In the genomic region with DNA sequence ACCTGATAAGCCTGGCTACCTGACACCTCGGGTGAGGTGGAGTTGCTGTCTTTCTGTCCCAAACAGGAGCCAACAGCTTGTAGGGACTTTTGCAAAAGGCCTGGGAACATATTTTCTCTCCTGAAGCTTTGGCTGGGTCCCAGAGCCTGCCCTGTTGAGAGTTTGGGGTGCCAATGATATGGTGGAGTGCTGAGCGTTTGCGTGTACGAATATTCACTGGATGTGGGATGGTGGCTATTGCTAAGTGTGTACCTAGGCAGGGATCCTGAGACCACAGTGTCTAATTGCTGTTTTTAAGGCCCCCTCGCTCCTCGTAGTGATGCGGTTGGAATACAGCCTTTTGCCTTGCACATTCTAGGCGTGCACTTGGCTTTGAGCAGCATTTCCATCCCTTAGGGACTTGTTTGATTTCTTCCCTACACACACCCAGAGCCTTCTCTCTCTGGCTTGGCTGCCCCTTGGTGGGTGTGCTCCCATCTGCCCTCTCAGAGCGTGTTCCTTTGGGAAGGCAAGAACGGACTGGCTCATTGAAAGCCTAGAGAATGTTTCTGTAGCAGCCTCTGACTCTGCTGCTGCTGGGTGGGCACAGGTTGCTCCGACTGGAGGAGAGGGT, we compare ENCODE assay signal across 8 mouse cellular contexts. TPM values are rescaled to one million over a fixed set of nuclear protein-coding genes. Genes with fewer than 3 reads are reported as not detected.
A peak's percentile ranks its signal among the peaks of the same experiment; 100 is the strongest.
DNase-seq lines count a peak whose midpoint lies in the region; ATAC-seq and TF ChIP-seq lines count a peak whose summit lies in the region.

No protein-coding gene starts in this region.

- no peaks in the 10 kb centered on the region for H3K36me3 ChIP-seq in liver, adult 2 months (ENCODE audit: control insufficient read depth, insufficient read depth, low read length)
- no peaks in the 10 kb centered on the region for H3K36me3 ChIP-seq in embryonic facial prominence, embryonic 11.5 days (replicated peaks; ENCODE audit: control insufficient read depth, insufficient read depth, low read depth, low read length)
- no peaks in the 10 kb centered on the region for H3K36me3 ChIP-seq in hindbrain, embryonic 10.5 days
- no peaks in the 10 kb centered on the region for H3K36me3 ChIP-seq in midbrain, embryonic 11.5 days (ENCODE audit: control insufficient read depth, insufficient read depth, low read length)

- peak overlapping the region; percentile 57; the same call in 1 of the 2 replicates for H3K27ac ChIP-seq in liver, adult 2 months (replicated peaks; ENCODE audit: insufficient read depth, low read depth, low read length)
- no peak overlapping the region for H3K27ac ChIP-seq in embryonic facial prominence, embryonic 11.5 days (replicated peaks; ENCODE audit: low read depth, low read length)
- peak overlapping the region; percentile 88 for H3K27ac ChIP-seq in hindbrain, embryonic 10.5 days
- H3K27ac ChIP-seq in midbrain, embryonic 11.5 days (ENCODE audit: low read depth, low read length) = no peak overlapping the region

- no peaks in the 10 kb centered on the region for H3K27me3 ChIP-seq in liver, adult 2 months (ENCODE audit: control insufficient read depth, insufficient read depth, low read length)
- H3K27me3 ChIP-seq in embryonic facial prominence, embryonic 11.5 days (ENCODE audit: control insufficient read depth, insufficient read depth, low read length) = peaks cover 21% of the 10 kb centered on the region
- H3K27me3 ChIP-seq in hindbrain, embryonic 10.5 days (ENCODE audit: insufficient read depth, poor library complexity, severe bottlenecking) = peaks cover 63% of the 10 kb centered on the region
- H3K27me3 ChIP-seq in midbrain, embryonic 11.5 days (ENCODE audit: control insufficient read depth, insufficient read depth, low read length) = peaks cover 32% of the 10 kb centered on the region

- no peak for DNase-seq in liver, adult 2 months (ENCODE audit: extremely low read depth, low read depth, low spot score)
- no peak for DNase-seq in liver
- DNase-seq in embryonic facial prominence, embryonic 11.5 days (ENCODE audit: low spot score) = no peak
- DNase-seq in hindbrain, embryonic 10.5 days (ENCODE audit: low spot score) = no peak
- DNase-seq in midbrain, embryonic 11.5 days (ENCODE audit: low spot score, missing footprints) = peak; percentile 91
- DNase-seq in frontal cortex, adult 2 months (ENCODE audit: extremely low spot score in 1 of 2, low spot score in 1 of 2) = no peak
- DNase-seq in left cerebral cortex, adult 8-10 months (ENCODE audit: low spot score in 2 of 2) = no peak
- DNase-seq in left cerebral cortex, postnatal 14 days (ENCODE audit: low spot score in 2 of 2) = no peak

- H3K9me3 ChIP-seq in embryonic facial prominence, embryonic 11.5 days (replicated peaks; ENCODE audit: control insufficient read depth, low read length) = no peaks in the 10 kb centered on the region
- no peaks in the 10 kb centered on the region for H3K9me3 ChIP-seq in hindbrain, embryonic 10.5 days
- H3K9me3 ChIP-seq in midbrain, embryonic 11.5 days (ENCODE audit: control insufficient read depth, low read length) = no peaks in the 10 kb centered on the region

- peak overlapping the region; percentile 92 for H3K4me2 ChIP-seq in embryonic facial prominence, embryonic 11.5 days (ENCODE audit: low read depth, low read length)
- peak overlapping the region; percentile 83 for H3K4me2 ChIP-seq in midbrain, embryonic 11.5 days

- WGBS in liver, adult 2 months = 68% methylated on average over 11 of the region's 11 CpGs
- 41% methylated on average over 11 of the region's 11 CpGs for WGBS in embryonic facial prominence, embryonic 11.5 days
- 42% methylated on average over 11 of the region's 11 CpGs for WGBS in hindbrain, embryonic 10.5 days
- WGBS in midbrain, embryonic 11.5 days = 51% methylated on average over 11 of the region's 11 CpGs

- H3K4me3 ChIP-seq in liver, adult 2 months (ENCODE audit: insufficient read depth, low read depth, low read length) = peak overlapping the region; percentile 81
- peak overlapping the region; percentile 79 for H3K4me3 ChIP-seq in embryonic facial prominence, embryonic 11.5 days (ENCODE audit: low read depth, low read length)
- H3K4me3 ChIP-seq in hindbrain, embryonic 10.5 days = peak overlapping the region; percentile 87
- peak overlapping the region; percentile 66 for H3K4me3 ChIP-seq in midbrain, embryonic 11.5 days (ENCODE audit: low read depth, low read length)

- no peaks in the 10 kb centered on the region for H3K79me2 ChIP-seq in liver, adult 2 months (ENCODE audit: control insufficient read depth, insufficient read depth, low read length)

- intact Hi-C loops in left cerebral cortex, postnatal 14 days (cut with DNase I) = no loop called here

- TF ChIP-seq POLR2A in liver, adult 2 months (IDR thresholded peaks at IDR 0.05; ENCODE audit: extremely low read depth, insufficient read depth, low read length) = no peak

- H3K4me1 ChIP-seq in liver, adult 2 months (ENCODE audit: control insufficient read depth, insufficient read depth, low read length) = peaks cover 13% of the 10 kb centered on the region
- no peaks in the 10 kb centered on the region; the same call in 1 of the 2 replicates for H3K4me1 ChIP-seq in embryonic facial prominence, embryonic 11.5 days (ENCODE audit: control insufficient read depth, insufficient read depth, low read length)
- H3K4me1 ChIP-seq in hindbrain, embryonic 10.5 days (replicated peaks) = peaks cover 47% of the 10 kb centered on the region
- H3K4me1 ChIP-seq in midbrain, embryonic 11.5 days (ENCODE audit: control insufficient read depth, insufficient read depth, low read length) = peaks cover 11% of the 10 kb centered on the region; the same call in 1 of the 2 replicates

- no peak for ATAC-seq in embryonic facial prominence, embryonic 11.5 days (replicated peaks; ENCODE audit: insufficient number of reproducible peaks, low FRiP score, low TSS enrichment, low read depth)
- no peak for ATAC-seq in midbrain, embryonic 11.5 days (ENCODE audit: low FRiP score)

- H3K9ac ChIP-seq in liver, adult 2 months (ENCODE audit: low read depth, low read length) = peak overlapping the region; percentile 78
- no peak overlapping the region for H3K9ac ChIP-seq in embryonic facial prominence, embryonic 11.5 days (replicated peaks; ENCODE audit: low read length)
- H3K9ac ChIP-seq in midbrain, embryonic 11.5 days (ENCODE audit: low read length) = no peak overlapping the region

- TF ChIP-seq CTCF in liver, adult 2 months (IDR thresholded peaks at IDR 0.05; ENCODE audit: low read depth, low read length) = no peak

RNA-seq across cellular contexts. Expression of gene Tmem63a, which starts 1.0 kb away (rescaled TPM):
- 9.5 and 12.8 TPM in 2 replicates for total RNA-seq in liver, adult 2 months (2014; rRNA removed)
- polyA plus RNA-seq in liver, adult 2 months (2012; rRNA removed) = 14.6 and 15.8 TPM in 2 replicates
- polyA plus RNA-seq in embryonic facial prominence, embryonic 11.5 days (2014; fragmentation: Nextera tagmentation; extraction: Ambion mirVana) = 3.1 TPM in 2 replicates
- 3.0 and 3.4 TPM in 2 replicates for polyA plus RNA-seq in hindbrain, embryonic 10.5 days (2016; fragmentation: Nextera tagmentation; extraction: Ambion mirVana)
- polyA plus RNA-seq in midbrain, embryonic 11.5 days (2014; fragmentation: Nextera tagmentation; extraction: Ambion mirVana) = 2.4 and 2.5 TPM in 2 replicates
- 29.6 and 30.2 TPM in 2 replicates for polyA plus RNA-seq in frontal cortex, adult 2 months (2012; rRNA removed)
- 10 to 100 TPM; 26.8 to 31.9 (median 30.4) TPM for total RNA-seq in left cerebral cortex, adult 8-10 months (2022)
- 1 to 10 TPM; 8.8 to 9.3 TPM for total RNA-seq in left cerebral cortex, postnatal 14 days (2021)

RNA-seq across cellular contexts. Expression of gene Lefty1, which starts 8.3 kb away (rescaled TPM):
- 1.8 and 1.9 TPM in 2 replicates for total RNA-seq in liver, adult 2 months (2014; rRNA removed)
- polyA plus RNA-seq in liver, adult 2 months (2012; rRNA removed) = 1.4 TPM in 2 replicates
- 0.33 and 0.38 TPM in 2 replicates for polyA plus RNA-seq in embryonic facial prominence, embryonic 11.5 days (2014; fragmentation: Nextera tagmentation; extraction: Ambion mirVana)
- polyA plus RNA-seq in hindbrain, embryonic 10.5 days (2016; fragmentation: Nextera tagmentation; extraction: Ambion mirVana) = 0.71 and 0.78 TPM in 2 replicates
- 0.51 and 1.1 TPM in 2 replicates for polyA plus RNA-seq in midbrain, embryonic 11.5 days (2014; fragmentation: Nextera tagmentation; extraction: Ambion mirVana)
- polyA plus RNA-seq in frontal cortex, adult 2 months (2012; rRNA removed) = 1.8 and 4.3 TPM in 2 replicates
- total RNA-seq in left cerebral cortex, adult 8-10 months (2022) = under 1 TPM; 0.22 to 0.70 (median 0.49) TPM
- total RNA-seq in left cerebral cortex, postnatal 14 days (2021) = 1 to 10 TPM in 1 of 2 experiments, under 1 TPM in 1; 0.37 to 1.9 TPM

RNA-seq across cellular contexts. Expression of gene Pycr2, which starts 39.0 kb away (rescaled TPM):
- total RNA-seq in liver, adult 2 months (2014; rRNA removed) = 5.7 and 6.4 TPM in 2 replicates
- polyA plus RNA-seq in liver, adult 2 months (2012; rRNA removed) = 7.8 and 8.5 TPM in 2 replicates
- 92.7 and 106 TPM in 2 replicates for polyA plus RNA-seq in embryonic facial prominence, embryonic 11.5 days (2014; fragmentation: Nextera tagmentation; extraction: Ambion mirVana)
- 125 and 138 TPM in 2 replicates for polyA plus RNA-seq in hindbrain, embryonic 10.5 days (2016; fragmentation: Nextera tagmentation; extraction: Ambion mirVana)
- 85.4 and 97.9 TPM in 2 replicates for polyA plus RNA-seq in midbrain, embryonic 11.5 days (2014; fragmentation: Nextera tagmentation; extraction: Ambion mirVana)
- polyA plus RNA-seq in frontal cortex, adult 2 months (2012; rRNA removed) = 35.6 and 39.2 TPM in 2 replicates
- total RNA-seq in left cerebral cortex, adult 8-10 months (2022) = 10 to 100 TPM; 26.3 to 29.3 (median 28.5) TPM
- total RNA-seq in left cerebral cortex, postnatal 14 days (2021) = 10 to 100 TPM; 29.3 to 30.6 TPM

RNA-seq across cellular contexts. Expression of gene Lefty2, which starts 50.2 kb away (rescaled TPM):
- not detected in 2 replicates for total RNA-seq in liver, adult 2 months (2014; rRNA removed)
- polyA plus RNA-seq in liver, adult 2 months (2012; rRNA removed) = not detected in 2 replicates
- 0.08 TPM in 1 of 2 replicates, not detected in the other for polyA plus RNA-seq in embryonic facial prominence, embryonic 11.5 days (2014; fragmentation: Nextera tagmentation; extraction: Ambion mirVana)
- 0.13 TPM in 1 of 2 replicates, not detected in the other for polyA plus RNA-seq in hindbrain, embryonic 10.5 days (2016; fragmentation: Nextera tagmentation; extraction: Ambion mirVana)
- polyA plus RNA-seq in midbrain, embryonic 11.5 days (2014; fragmentation: Nextera tagmentation; extraction: Ambion mirVana) = not detected in 2 replicates
- polyA plus RNA-seq in frontal cortex, adult 2 months (2012; rRNA removed) = 0.69 and 1.8 TPM in 2 replicates
- total RNA-seq in left cerebral cortex, adult 8-10 months (2022) = 1 to 10 TPM in 1 of 4 experiments, under 1 TPM in 3; 0.20 to 1.2 (median 0.58) TPM
- total RNA-seq in left cerebral cortex, postnatal 14 days (2021) = 1 to 10 TPM; 2.0 to 4.9 TPM

Comparison
In these comparisons a context has a peak if more than half of its experiments do, and no peak if none do; other contexts are left out.
1. H3K27ac ChIP-seq: peak in liver, adult 2 months (single experiment) and hindbrain, embryonic 10.5 days (single experiment); none in embryonic facial prominence, embryonic 11.5 days (single experiment) and midbrain, embryonic 11.5 days (single experiment).
2. Peak in every context shown above with its lines, with median percentiles within 50 percentile points of each other: H3K4me3 ChIP-seq.